In genomic region chr1:158382277-158382676, GRCm38 (mm10) we compare ENCODE assay signal across 19 mouse cellular contexts. TPM values are rescaled to one million over a fixed set of nuclear protein-coding genes. Genes with fewer than 3 reads are reported as not detected.
DNase-seq lines count a peak whose midpoint lies in the region; ATAC-seq lines count a peak whose summit lies in the region.
"Had no signal": no experiment of that assay in that cellular context is flagged by ENCODE, and none has a peak within 500 bp of the region (broad histone marks: within the 10 kb centered on the region; RNA-seq: fewer than 3 reads in every experiment).

No protein-coding gene starts in this region.

- peak; percentile 15 for DNase-seq in neural tube, embryonic 11.5 days (ENCODE audit: low spot score)
- no peak for DNase-seq in neural tube, embryonic 10.5 days (ENCODE audit: extremely low spot score, low spot score)
- DNase-seq in thymus, postnatal 0 days (ENCODE audit: low spot score), result no peak
- DNase-seq: adrenal gland, adult 2 months; adrenal gland, postnatal 25 days; cerebellum, adult 2 months; gastrocnemius, postnatal 36 days; heart, adult 11 months; heart, postnatal 10 days; heart, postnatal 4 days had no signal

- H3K9ac ChIP-seq in hindbrain, embryonic 16.5 days (ENCODE audit: low read depth, low read length), result no peak overlapping the region
- H3K9ac ChIP-seq in hindbrain, embryonic 13.5 days, result no peak overlapping the region
- no peak overlapping the region for H3K9ac ChIP-seq in neural tube, embryonic 11.5 days (ENCODE audit: low read length)
- no peak overlapping the region for H3K9ac ChIP-seq in neural tube, embryonic 14.5 days (replicated peaks; ENCODE audit: low read depth, low read length)
- no peak overlapping the region for H3K9ac ChIP-seq in forebrain, embryonic 15.5 days (replicated peaks)
- H3K9ac ChIP-seq: forebrain, embryonic 13.5 days had no signal

- H3K4me1 ChIP-seq in hindbrain, embryonic 16.5 days (ENCODE audit: control insufficient read depth, insufficient read depth, low read depth, low read length), result no peaks in the 10 kb centered on the region
- peaks cover 17% of the 10 kb centered on the region for H3K4me1 ChIP-seq in hindbrain, embryonic 13.5 days (replicated peaks)
- H3K4me1 ChIP-seq in neural tube, embryonic 11.5 days (ENCODE audit: control insufficient read depth, insufficient read depth, low read length), result peaks cover 5% of the 10 kb centered on the region; the same call in 1 of the 2 replicates
- peaks cover 5% of the 10 kb centered on the region; the same call in 1 of the 2 replicates for H3K4me1 ChIP-seq in neural tube, embryonic 14.5 days (ENCODE audit: control insufficient read depth, insufficient read depth, low read length)
- H3K4me1 ChIP-seq in forebrain, embryonic 15.5 days, result peaks cover 11% of the 10 kb centered on the region; the same call in 1 of the 2 replicates

- no peaks in the 10 kb centered on the region for H3K9me3 ChIP-seq in hindbrain, embryonic 16.5 days (ENCODE audit: control insufficient read depth, low read length)
- H3K9me3 ChIP-seq in hindbrain, embryonic 13.5 days, result no peaks in the 10 kb centered on the region
- no peaks in the 10 kb centered on the region for H3K9me3 ChIP-seq in neural tube, embryonic 11.5 days (ENCODE audit: control insufficient read depth, low read length)
- H3K9me3 ChIP-seq in neural tube, embryonic 14.5 days (ENCODE audit: control insufficient read depth, low read length), result no peaks in the 10 kb centered on the region
- no peaks in the 10 kb centered on the region for H3K9me3 ChIP-seq in forebrain, embryonic 15.5 days
- H3K9me3 ChIP-seq: embryonic facial prominence, embryonic 10.5 days; forebrain, embryonic 13.5 days had no signal

- 0 out of 2 replicates have a peak, but pooled peaks have one; percentile 48 for ATAC-seq in hindbrain, embryonic 16.5 days
- ATAC-seq in hindbrain, embryonic 13.5 days (ENCODE audit: low FRiP score), result no peak; the same call in 1 of the 2 replicates
- ATAC-seq in neural tube, embryonic 11.5 days (ENCODE audit: insufficient read depth, low FRiP score, low TSS enrichment), result 0 out of 2 replicates have a peak, but pooled peaks have one; percentile 51
- peak; percentile 79; the same call in 1 of the 2 replicates for ATAC-seq in neural tube, embryonic 14.5 days (ENCODE audit: low read depth)
- ATAC-seq in forebrain, embryonic 15.5 days (replicated peaks), result no peak
- ATAC-seq: activated CD4-positive, CD25-positive, alpha-beta regulatory T cell, adult 4 months; forebrain, embryonic 13.5 days; Patski had no signal

- H3K4me3 ChIP-seq in hindbrain, embryonic 16.5 days (ENCODE audit: low read length), result no peak overlapping the region
- H3K4me3 ChIP-seq in hindbrain, embryonic 13.5 days, result no peak overlapping the region
- no peak overlapping the region for H3K4me3 ChIP-seq in neural tube, embryonic 11.5 days (ENCODE audit: low read depth, low read length)
- H3K4me3 ChIP-seq in neural tube, embryonic 14.5 days (ENCODE audit: low read depth, low read length), result no peak overlapping the region
- no peak overlapping the region for H3K4me3 ChIP-seq in forebrain, embryonic 15.5 days
- H3K4me3 ChIP-seq: embryonic facial prominence, embryonic 10.5 days; forebrain, embryonic 13.5 days had no signal

- H3K27ac ChIP-seq in hindbrain, embryonic 16.5 days (ENCODE audit: low read depth, low read length), result no peak overlapping the region
- H3K27ac ChIP-seq in hindbrain, embryonic 13.5 days, result no peak overlapping the region
- H3K27ac ChIP-seq in neural tube, embryonic 11.5 days (ENCODE audit: low read depth, low read length), result no peak overlapping the region
- H3K27ac ChIP-seq in neural tube, embryonic 14.5 days (ENCODE audit: low read depth, low read length), result no peak overlapping the region
- H3K27ac ChIP-seq in forebrain, embryonic 15.5 days (replicated peaks), result no peak overlapping the region
- H3K27ac ChIP-seq: embryonic facial prominence, embryonic 10.5 days; forebrain, embryonic 13.5 days had no signal

- H3K36me3 ChIP-seq in hindbrain, embryonic 16.5 days (ENCODE audit: control insufficient read depth, insufficient read depth, low read length), result 0 out of 2 replicates have a peak, but pooled peaks cover 5% of the 10 kb centered on the region
- peaks cover 21% of the 10 kb centered on the region for H3K36me3 ChIP-seq in hindbrain, embryonic 13.5 days
- H3K36me3 ChIP-seq in neural tube, embryonic 11.5 days (ENCODE audit: control insufficient read depth, insufficient read depth, low read length), result no peaks in the 10 kb centered on the region
- H3K36me3 ChIP-seq in neural tube, embryonic 14.5 days (ENCODE audit: control insufficient read depth, insufficient read depth, low read length), result no peaks in the 10 kb centered on the region
- H3K36me3 ChIP-seq in forebrain, embryonic 15.5 days, result peaks cover 14% of the 10 kb centered on the region; the same call in 1 of the 2 replicates
- H3K36me3 ChIP-seq: embryonic facial prominence, embryonic 10.5 days had no signal

- H3K27me3 ChIP-seq in hindbrain, embryonic 16.5 days (replicated peaks; ENCODE audit: control insufficient read depth, insufficient read depth, low read length), result no peaks in the 10 kb centered on the region
- no peaks in the 10 kb centered on the region for H3K27me3 ChIP-seq in hindbrain, embryonic 13.5 days
- H3K27me3 ChIP-seq in neural tube, embryonic 11.5 days (ENCODE audit: control insufficient read depth, insufficient read depth, low read length), result no peaks in the 10 kb centered on the region
- H3K27me3 ChIP-seq in neural tube, embryonic 14.5 days (ENCODE audit: control insufficient read depth, insufficient read depth, low read length), result no peaks in the 10 kb centered on the region
- H3K27me3 ChIP-seq in forebrain, embryonic 15.5 days, result no peaks in the 10 kb centered on the region
- H3K27me3 ChIP-seq: forebrain, embryonic 13.5 days had no signal

- 54% methylated on average over 6 of the region's 6 CpGs for WGBS in hindbrain, embryonic 16.5 days
- 61% methylated on average over 6 of the region's 6 CpGs for WGBS in hindbrain, embryonic 13.5 days
- WGBS in neural tube, embryonic 11.5 days, result 45% methylated on average over 6 of the region's 6 CpGs
- 28% methylated on average over 6 of the region's 6 CpGs for WGBS in neural tube, embryonic 14.5 days
- WGBS in forebrain, embryonic 15.5 days, result 88% methylated on average over 6 of the region's 6 CpGs

- no peak overlapping the region for H3K4me2 ChIP-seq in hindbrain, embryonic 16.5 days (ENCODE audit: low read length)
- H3K4me2 ChIP-seq in hindbrain, embryonic 13.5 days, result no peak overlapping the region
- no peak overlapping the region for H3K4me2 ChIP-seq in neural tube, embryonic 11.5 days (ENCODE audit: low read depth)
- H3K4me2 ChIP-seq in neural tube, embryonic 14.5 days (ENCODE audit: low read depth, low read length), result no peak overlapping the region
- H3K4me2 ChIP-seq in forebrain, embryonic 15.5 days (replicated peaks), result no peak overlapping the region
- H3K4me2 ChIP-seq: forebrain, embryonic 13.5 days had no signal

RNA-seq across cellular contexts. Expression of gene Astn1, which starts 20.2 kb away (rescaled TPM):
- 38.2 and 43.0 TPM in 2 replicates for polyA plus RNA-seq in hindbrain, embryonic 16.5 days (2015; fragmentation: Nextera tagmentation; extraction: Ambion mirVana)
- polyA plus RNA-seq in hindbrain, embryonic 13.5 days (2015; fragmentation: Nextera tagmentation; extraction: Ambion mirVana), result 32.0 and 32.8 TPM in 2 replicates
- 13.5 and 15.8 TPM in 2 replicates for polyA plus RNA-seq in neural tube, embryonic 11.5 days (2014; fragmentation: Nextera tagmentation; extraction: Ambion mirVana)
- 60.7 and 70.6 TPM in 2 replicates for polyA plus RNA-seq in neural tube, embryonic 14.5 days (2014; fragmentation: Nextera tagmentation; extraction: Ambion mirVana)
- polyA plus RNA-seq in forebrain, embryonic 15.5 days (2015; fragmentation: Nextera tagmentation; extraction: Ambion mirVana), result 34.5 and 35.2 TPM in 2 replicates
- 0.06 and 0.07 TPM in 2 replicates for polyA plus RNA-seq in thymus, postnatal 0 days (2015; fragmentation: Nextera tagmentation; extraction: Ambion mirVana)
- polyA plus RNA-seq: C2C12, Patski had no signal

RNA-seq across cellular contexts. Expression of gene Brinp2, which starts 26.2 kb away (rescaled TPM):
- 32.7 and 33.4 TPM in 2 replicates for polyA plus RNA-seq in hindbrain, embryonic 16.5 days (2015; fragmentation: Nextera tagmentation; extraction: Ambion mirVana)
- 19.7 and 20.6 TPM in 2 replicates for polyA plus RNA-seq in hindbrain, embryonic 13.5 days (2015; fragmentation: Nextera tagmentation; extraction: Ambion mirVana)
- 3.5 and 3.9 TPM in 2 replicates for polyA plus RNA-seq in neural tube, embryonic 11.5 days (2014; fragmentation: Nextera tagmentation; extraction: Ambion mirVana)
- polyA plus RNA-seq in neural tube, embryonic 14.5 days (2014; fragmentation: Nextera tagmentation; extraction: Ambion mirVana), result 24.0 and 25.9 TPM in 2 replicates
- 42.0 and 43.9 TPM in 2 replicates for polyA plus RNA-seq in forebrain, embryonic 15.5 days (2015; fragmentation: Nextera tagmentation; extraction: Ambion mirVana)
- 0.35 and 0.57 TPM in 2 replicates for polyA plus RNA-seq in thymus, postnatal 0 days (2015; fragmentation: Nextera tagmentation; extraction: Ambion mirVana)
- polyA plus RNA-seq: C2C12, Patski had no signal

Comparison
In these comparisons a context has a peak if more than half of its experiments do, and no peak if none do; other contexts are left out.
1. ATAC-seq: peak in hindbrain, embryonic 16.5 days (single experiment), neural tube, embryonic 11.5 days (single experiment) and neural tube, embryonic 14.5 days (single experiment); none in hindbrain, embryonic 13.5 days (single experiment) and forebrain, embryonic 15.5 days (single experiment).
2. RNA of gene Astn1, which starts 20.2 kb away (polyA plus RNA-seq): 60.7 to 70.6 TPM in neural tube, embryonic 14.5 days, 38.2 to 43.0 TPM in hindbrain, embryonic 16.5 days, 34.5 to 35.2 TPM in forebrain, embryonic 15.5 days, 32.0 to 32.8 TPM in hindbrain, embryonic 13.5 days and 13.5 to 15.8 TPM in neural tube, embryonic 11.5 days; 0.06 to 0.07 TPM in thymus, postnatal 0 days; every median in the first group is over 10 times any median in the second.